Mouse (Mus musculus): ENCODE measurements around the gene Crebzf.

Crebzf gene

GRCm38 (mm10) chr7:90442518-90443080 lies at the start of gene Crebzf:
TSS of gene Crebzf (plus strand) at chr7:90442729.
- DNase-seq (ENCODE audit: low spot score in 2 of 2), result peak; percentile 88 to 94

GRCm38 (mm10) chr7:90395073-90395472 lies 47.5 kb upstream of the Crebzf start:
- no peak for DNase-seq (ENCODE audit: low spot score in 2 of 2)

GRCm38 (mm10) chr7:90395928-90396327 lies 46.6 kb upstream of the Crebzf start:
- no peak for DNase-seq (ENCODE audit: low spot score in 2 of 2)

GRCm38 (mm10) chr7:90409934-90410333 lies 32.6 kb upstream of the Crebzf start:
- peak in 1 of 2 experiments; percentile 52 for DNase-seq (ENCODE audit: low spot score in 2 of 2)

- DNase-seq (ENCODE audit: low spot score in 2 of 2), result no peak
Measured at GRCm38 (mm10) chr7:90426020-90427001, 16.2 kb upstream of the Crebzf start, which contains the start of gene Ccdc89. TSS of gene Ccdc89 (plus strand) at chr7:90426577.

- DNase-seq (ENCODE audit: low spot score in 2 of 2), result no peak
Measured at GRCm38 (mm10) chr7:90427006-90427405, 15.5 kb upstream of the Crebzf start.

- DNase-seq (ENCODE audit: low spot score in 2 of 2), result no peak
Measured at GRCm38 (mm10) chr7:90432221-90432620, 10.3 kb upstream of the Crebzf start.

GRCm38 (mm10) chr7:90440044-90440443 lies 2.5 kb upstream of the Crebzf start:
- DNase-seq (ENCODE audit: low spot score in 2 of 2), result no peak

- DNase-seq (ENCODE audit: low spot score in 2 of 2), result no peak
Measured at GRCm38 (mm10) chr7:90442070-90442469, 459 bp upstream of the Crebzf start.

GRCm38 (mm10) chr7:90443101-90444091 lies 867 bp downstream of the Crebzf start:
- peak; percentile 58 to 66 for DNase-seq (ENCODE audit: low spot score in 2 of 2)

- DNase-seq (ENCODE audit: low spot score in 2 of 2), result no peak
Measured at GRCm38 (mm10) chr7:90444206-90444605, 1.7 kb downstream of the Crebzf start.

- DNase-seq (ENCODE audit: low spot score in 2 of 2), result no peak
Measured at GRCm38 (mm10) chr7:90456149-90456844, 13.8 kb downstream of the Crebzf start.

GRCm38 (mm10) chr7:90456845-90457468 lies 14.4 kb downstream of the Crebzf start, which contains the start of gene Tmem126a:
TSS of gene Tmem126a (minus strand) at chr7:90457229.
- peak; percentile 51 to 64 for DNase-seq (ENCODE audit: low spot score in 2 of 2)

GRCm38 (mm10) chr7:90457517-90457916 lies 15.0 kb downstream of the Crebzf start:
- DNase-seq (ENCODE audit: low spot score in 2 of 2), result no peak

GRCm38 (mm10) chr7:90460330-90460729 lies 17.8 kb downstream of the Crebzf start:
- no peak for DNase-seq (ENCODE audit: low spot score in 2 of 2)

GRCm38 (mm10) chr7:90460930-90461329 lies 18.4 kb downstream of the Crebzf start:
- DNase-seq (ENCODE audit: low spot score in 2 of 2), result peak; percentile 20 to 40

GRCm38 (mm10) chr7:90461441-90461840 lies 18.9 kb downstream of the Crebzf start:
- no peak for DNase-seq (ENCODE audit: low spot score in 2 of 2)

GRCm38 (mm10) chr7:90473511-90473910 lies 31.0 kb downstream of the Crebzf start:
- no peak for DNase-seq (ENCODE audit: low spot score in 2 of 2)

- peak; percentile 98 to 99 for DNase-seq (ENCODE audit: low spot score in 2 of 2)
Measured at GRCm38 (mm10) chr7:90475793-90476312, 33.3 kb downstream of the Crebzf start, which contains the start of gene Tmem126b. TSS of gene Tmem126b (minus strand) at chr7:90476001.

All from spleen, postnatal 14 days (tissue).